Mouse (Mus musculus) MEL (cell line): ENCODE measurements at regions not wholly inside any gene's neighbourhood (a gene's known extent, or its start where the extent isn't known, plus 50 kb on each side); places are given as distances from the start of the nearest gene placed in this dataset.

ENCODE experiments used
- CHD2 ChIP-seq: IDR thresholded peaks from 2 replicates; pipeline ENCODE4 v1.6.1; 2011; ENCODE audit warnings: low read length, improper control_type of control experiment
- CTCF ChIP-seq, 3 experiments: IDR thresholded peaks in 2 of 3; conservative IDR thresholded peaks in 1 of 3; 2 replicates each; pipeline ENCODE4 v1.5.1; 2011 to 2012; ENCODE audit warnings: low read length in 3 of 3, low read depth in 2 of 3, mild to moderate bottlenecking in 2 of 3, improper control_type of control experiment in 1 of 3, inconsistent platforms in 1 of 3, mixed read lengths in 1 of 3, moderate library complexity in 1 of 3; ENCODE audit not compliant: control insufficient read depth in 1 of 3, insufficient read depth in 1 of 3, poor library complexity in 1 of 3, severe bottlenecking in 1 of 3
- E2F4 ChIP-seq: IDR thresholded peaks from 2 replicates; pipeline ENCODE4 v1.6.1; 2011; ENCODE audit warnings: low read depth, low read length, improper control_type of control experiment, borderline replicate concordance
- EP300 ChIP-seq, 2 experiments: IDR thresholded peaks; 2 replicates each; pipeline ENCODE4 v1.6.1; 2011; ENCODE audit warnings: improper control_type of control experiment in 2 of 2, low read length in 2 of 2, low read depth in 1 of 2, mild to moderate bottlenecking in 1 of 2
- GATA1 ChIP-seq: IDR thresholded peaks from 2 replicates; pipeline ENCODE4 v1.6.1; 2011; ENCODE audit warnings: low read depth, low read length, improper control_type of control experiment
- POLR2A ChIP-seq, 2 experiments: IDR thresholded peaks; 2 replicates each; pipeline ENCODE4 v1.6.1; 2011 to 2012; ENCODE audit warnings: low read length in 2 of 2, mild to moderate bottlenecking in 2 of 2, control low read depth in 1 of 2, improper control_type of control experiment in 1 of 2, low read depth in 1 of 2, moderate library complexity in 1 of 2; ENCODE audit not compliant: control insufficient read depth in 1 of 2, insufficient read depth in 1 of 2, poor library complexity in 1 of 2
- TBP ChIP-seq: IDR thresholded peaks from 2 replicates; pipeline ENCODE4 v1.8.0; 2011; ENCODE audit warnings: low read depth, low read length, improper control_type of control experiment
- USF1 ChIP-seq: IDR thresholded peaks from 2 replicates; pipeline ENCODE4 v1.6.1; 2014; ENCODE audit warnings: low read depth, mild to moderate bottlenecking, inconsistent platforms, low read length, improper control_type of control experiment, moderate library complexity
- USF2 ChIP-seq, 2 experiments: IDR thresholded peaks; 2 replicates each; pipeline ENCODE4 v1.6.1; 2011 to 2012; ENCODE audit warnings: improper control_type of control experiment in 2 of 2, low read length in 2 of 2, borderline replicate concordance in 1 of 2, inconsistent platforms in 1 of 2, low read depth in 1 of 2, mild to moderate bottlenecking in 1 of 2; ENCODE audit not compliant: insufficient read depth in 1 of 2
- ZC3H11A ChIP-seq: IDR thresholded peaks from 2 replicates; pipeline ENCODE4 v1.6.1; 2012; ENCODE audit warnings: low read depth, mild to moderate bottlenecking, inconsistent platforms, low read length, improper control_type of control experiment

DNA sequence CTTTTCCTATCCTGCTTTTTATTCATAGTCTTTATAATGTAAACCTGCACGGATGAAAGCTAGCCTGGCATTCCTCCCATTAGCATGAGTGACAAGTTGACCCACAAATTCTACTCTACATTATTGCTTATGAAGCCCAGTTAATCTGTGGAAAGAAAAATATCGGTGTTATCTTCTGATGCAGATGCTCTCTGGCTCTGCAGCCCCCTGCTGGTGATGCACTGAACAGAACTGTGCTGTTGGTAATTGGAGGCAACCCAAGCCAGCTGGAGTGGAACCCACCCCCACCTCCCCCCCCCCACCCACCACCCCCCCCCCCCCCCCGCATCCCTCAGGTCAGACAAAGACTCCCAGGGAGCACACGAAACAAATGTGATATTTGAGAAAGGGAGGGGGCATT lies 143.5 kb downstream of the Ipo8 start:
- TF ChIP-seq ZC3H11A, result no peak; the same call in 1 of the 2 replicates
- TF ChIP-seq USF2 (IDR thresholded peaks at IDR 0.05; ENCODE audit: borderline replicate concordance in 1 of 2, insufficient read depth in 1 of 2, low read depth in 1 of 2, low read length in 2 of 2), result no peak
- TF ChIP-seq E2F4, result no peak
- no peak for TF ChIP-seq GATA1
- TF ChIP-seq CTCF (IDR thresholded peaks at IDR 0.05 in 2 of 3, conservative IDR thresholded peaks at IDR 0.05 in 1 of 3; ENCODE audit: control insufficient read depth in 1 of 3, insufficient read depth in 1 of 3, low read depth in 2 of 3, low read length in 3 of 3, poor library complexity in 1 of 3, severe bottlenecking in 1 of 3), result peak in 2 of 3 experiments; percentile 47 to 56; a peak in 5 of 6 replicates
- no peak for TF ChIP-seq POLR2A (IDR thresholded peaks at IDR 0.05; ENCODE audit: control insufficient read depth in 1 of 2, insufficient read depth in 1 of 2, low read depth in 1 of 2, low read length in 2 of 2, poor library complexity in 1 of 2)
- no peak for TF ChIP-seq EP300 (IDR thresholded peaks at IDR 0.05; ENCODE audit: low read depth in 1 of 2, low read length in 2 of 2)
- TF ChIP-seq USF1, result no peak
- TF ChIP-seq CHD2, result no peak
- no peak for TF ChIP-seq TBP
